Mouse (Mus musculus) cortical plate, adult 2 months (tissue): Measurements from ENCODE around the gene Bpnt1.

Source experiments
- CTCF ChIP-seq: fragments of 200-500 bp; IDR thresholded peaks from 2 replicates; pipeline ENCODE4 v1.5.1; 2011; ENCODE audit warnings: mild to moderate bottlenecking, control low read depth, low read length; ENCODE audit not compliant: insufficient read depth; ENCODE audit errors: extremely low read depth
- POLR2A ChIP-seq: fragments of 200-500 bp; IDR thresholded peaks from 2 replicates; pipeline ENCODE4 v1.6.1; 2011; ENCODE audit warnings: mild to moderate bottlenecking, low read length, control low read depth; ENCODE audit not compliant: insufficient read depth; ENCODE audit errors: extremely low read depth

DNA sequence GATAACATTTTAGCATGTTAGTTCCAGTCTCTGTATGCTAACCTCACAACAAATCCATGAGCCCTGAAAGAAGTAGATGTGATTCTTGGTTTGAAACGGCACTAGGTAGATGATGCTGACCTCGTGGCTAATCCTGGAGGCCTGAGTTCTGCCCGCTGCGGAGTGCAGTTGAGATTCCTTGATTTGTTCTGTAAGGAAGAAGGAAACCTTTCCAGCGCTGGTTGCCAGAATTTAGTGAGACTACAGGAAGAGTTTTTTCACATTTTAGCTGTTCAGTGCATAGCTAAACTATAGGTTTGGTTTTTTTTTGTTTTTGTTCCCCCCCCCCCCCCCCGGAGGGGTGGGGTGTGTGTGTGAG, 32.2 kb downstream of the Bpnt1 start:
- TF ChIP-seq CTCF (no peak), POLR2A (no peak)
